ENCODE assay signal across 7 mouse cellular contexts in the genomic region with DNA sequence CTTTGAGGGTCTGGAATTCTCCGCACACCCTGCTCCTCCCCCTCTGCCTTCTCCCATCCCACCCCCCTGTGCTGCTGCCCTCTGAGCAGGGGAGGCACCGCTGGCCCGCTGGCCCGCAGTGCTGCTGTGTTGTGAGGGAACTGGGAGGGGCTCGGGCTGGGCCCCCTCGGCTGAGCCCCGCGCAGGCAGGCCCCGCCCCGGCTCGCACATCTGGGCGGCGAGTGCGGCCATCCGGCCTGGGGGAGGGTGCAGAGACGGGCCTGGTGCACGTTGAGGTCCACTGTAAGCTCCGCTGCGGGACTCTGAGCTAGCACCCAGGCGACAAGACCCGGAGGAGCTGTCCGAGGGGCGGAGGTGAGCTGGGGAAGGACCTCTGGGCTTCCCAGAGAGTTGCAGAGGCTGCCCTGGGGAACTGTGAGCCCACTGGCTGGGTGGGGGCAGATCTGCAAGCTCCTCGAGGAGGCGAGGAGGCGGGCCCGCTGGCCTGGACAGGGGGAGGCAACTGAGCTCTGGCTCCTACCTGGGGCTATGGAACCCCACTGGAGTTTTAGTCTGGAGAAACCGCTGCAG. TPM values are rescaled to one million over a fixed set of nuclear protein-coding genes. Genes with fewer than 3 reads are reported as not detected.
DNase-seq lines count a peak whose midpoint lies in the region; ATAC-seq and TF ChIP-seq lines count a peak whose summit lies in the region.

Gene Hspa12b, plus strand, starts transcription at position 120 of the 570 bp plus-strand sequence.

- H3K4me2 ChIP-seq in embryonic facial prominence, embryonic 11.5 days (ENCODE audit: low read depth, low read length), result peak within 1 kb of the TSS; percentile 88
- H3K4me2 ChIP-seq in lung, postnatal 0 days (replicated peaks; ENCODE audit: low read depth, low read length), result peak within 1 kb of the TSS; percentile 79

- peak; percentile 9; the same call in 1 of the 2 replicates for TF ChIP-seq CTCF in lung, postnatal 0 days (IDR thresholded peaks at IDR 0.05)

- no peaks in the 10 kb centered on the region; the same call in 1 of the 2 replicates for H3K36me3 ChIP-seq in embryonic facial prominence, embryonic 11.5 days (replicated peaks; ENCODE audit: control insufficient read depth, insufficient read depth, low read depth, low read length)
- no peaks in the 10 kb centered on the region for H3K36me3 ChIP-seq in heart, embryonic 10.5 days
- no peaks in the 10 kb centered on the region for H3K36me3 ChIP-seq in lung, postnatal 0 days (ENCODE audit: insufficient read depth, low read length)

- 0% methylated on average over 24 of the region's 28 CpGs for WGBS in embryonic facial prominence, embryonic 11.5 days
- 0% methylated on average over 28 of the region's 28 CpGs for WGBS in heart, embryonic 10.5 days
- WGBS in lung, postnatal 0 days, result 2% methylated on average over 28 of the region's 28 CpGs

- peak within 1 kb of the TSS; percentile 79 for H3K27ac ChIP-seq in embryonic facial prominence, embryonic 11.5 days (replicated peaks; ENCODE audit: low read depth, low read length)
- H3K27ac ChIP-seq in heart, embryonic 10.5 days, result peak within 1 kb of the TSS; percentile 89
- H3K27ac ChIP-seq in lung, postnatal 0 days (ENCODE audit: low read length), result peak within 1 kb of the TSS; percentile 64

- H3K4me3 ChIP-seq in embryonic facial prominence, embryonic 11.5 days (ENCODE audit: low read depth, low read length), result peak within 1 kb of the TSS; percentile 65
- H3K4me3 ChIP-seq in heart, embryonic 10.5 days, result peak within 1 kb of the TSS; percentile 62
- H3K4me3 ChIP-seq in lung, postnatal 0 days (ENCODE audit: low read depth, low read length), result peak within 1 kb of the TSS; percentile 55

- ATAC-seq in embryonic facial prominence, embryonic 11.5 days (replicated peaks; ENCODE audit: insufficient number of reproducible peaks, low FRiP score, low TSS enrichment, low read depth), result peak; percentile 94
- ATAC-seq in lung, postnatal 0 days, result peak; percentile 94

- DNase-seq in adrenal gland, adult 18-20 months (ENCODE audit: low spot score in 2 of 2), result peak; percentile 42 to 58
- DNase-seq in embryonic facial prominence, embryonic 11.5 days (ENCODE audit: low spot score), result peak; percentile 84
- peak; percentile 93 for DNase-seq in heart, embryonic 10.5 days (ENCODE audit: low spot score)
- DNase-seq in kidney, adult 9 months, result peak; percentile 31
- peak; percentile 76 for DNase-seq in lung, postnatal 0 days (ENCODE audit: low spot score)
- DNase-seq in retina, postnatal 1 day, result peak; percentile 65
- DNase-seq in layer of hippocampus, postnatal 36 days, result no peak

- H3K9me3 ChIP-seq in embryonic facial prominence, embryonic 11.5 days (replicated peaks; ENCODE audit: control insufficient read depth, low read length), result no peaks in the 10 kb centered on the region
- no peaks in the 10 kb centered on the region for H3K9me3 ChIP-seq in heart, embryonic 10.5 days
- no peaks in the 10 kb centered on the region for H3K9me3 ChIP-seq in lung, postnatal 0 days (ENCODE audit: low read length)

- no peaks in the 10 kb centered on the region for H3K27me3 ChIP-seq in embryonic facial prominence, embryonic 11.5 days (ENCODE audit: control insufficient read depth, insufficient read depth, low read length)
- 0 out of 2 replicates have a peak, but pooled peaks cover 13% of the 10 kb centered on the region for H3K27me3 ChIP-seq in heart, embryonic 10.5 days (ENCODE audit: insufficient read depth, poor library complexity, severe bottlenecking)
- no peaks in the 10 kb centered on the region for H3K27me3 ChIP-seq in lung, postnatal 0 days (replicated peaks; ENCODE audit: insufficient read depth, low read length)

- no peak for TF ChIP-seq EP300 in lung, postnatal 0 days (IDR thresholded peaks at IDR 0.05)

- H3K4me1 ChIP-seq in embryonic facial prominence, embryonic 11.5 days (ENCODE audit: control insufficient read depth, insufficient read depth, low read length), result peaks cover 6% of the 10 kb centered on the region
- peaks cover 51% of the 10 kb centered on the region for H3K4me1 ChIP-seq in heart, embryonic 10.5 days
- H3K4me1 ChIP-seq in lung, postnatal 0 days (ENCODE audit: insufficient read depth, low read depth, low read length), result peaks cover 4% of the 10 kb centered on the region; the same call in 1 of the 2 replicates

- peak within 1 kb of the TSS; percentile 90 for H3K9ac ChIP-seq in embryonic facial prominence, embryonic 11.5 days (replicated peaks; ENCODE audit: low read length)
- H3K9ac ChIP-seq in lung, postnatal 0 days (replicated peaks; ENCODE audit: low read depth), result peak within 1 kb of the TSS; percentile 64

RNA-seq across cellular contexts. Expression of gene Hspa12b, which starts in this region (rescaled TPM):
- 10 to 100 TPM in 1 of 2 experiments, 1 to 10 TPM in 1; 8.4 to 11.1 TPM for total RNA-seq in adrenal gland, adult 18-20 months (2021)
- polyA plus RNA-seq in embryonic facial prominence, embryonic 11.5 days (2014; fragmentation: Nextera tagmentation; extraction: Ambion mirVana), result 6.3 and 6.6 TPM in 2 replicates
- 10.0 and 10.8 TPM in 2 replicates for polyA plus RNA-seq in heart, embryonic 10.5 days (2016; fragmentation: Nextera tagmentation; extraction: Ambion mirVana)
- polyA plus RNA-seq in lung, postnatal 0 days (2015; fragmentation: Nextera tagmentation; extraction: Ambion mirVana), result 16.7 and 17.9 TPM in 2 replicates
- 1 to 10 TPM; 7.5 to 9.1 TPM for total RNA-seq in layer of hippocampus, postnatal 36 days (2021)

Comparison
In these comparisons a context has a peak if more than half of its experiments do, and no peak if none do; other contexts are left out.
1. DNase-seq: peak in adrenal gland, adult 18-20 months (2 of 2), embryonic facial prominence, embryonic 11.5 days (single experiment), heart, embryonic 10.5 days (single experiment), kidney, adult 9 months (single experiment), lung, postnatal 0 days (single experiment) and retina, postnatal 1 day (single experiment); none in layer of hippocampus, postnatal 36 days (0 of 2).
2. Peak in every context shown above with its lines, with median percentiles within 50 percentile points of each other: H3K27ac ChIP-seq and H3K4me3 ChIP-seq.